Mouse (Mus musculus): ENCODE measurements around the gene Vmn1r176.
"Not testable (repeated sequence)": the region's sequence is repeated elsewhere in the genome, so short reads cannot be mapped to it uniquely, and the experiment has no call there.

Vmn1r176 gene

DNA sequence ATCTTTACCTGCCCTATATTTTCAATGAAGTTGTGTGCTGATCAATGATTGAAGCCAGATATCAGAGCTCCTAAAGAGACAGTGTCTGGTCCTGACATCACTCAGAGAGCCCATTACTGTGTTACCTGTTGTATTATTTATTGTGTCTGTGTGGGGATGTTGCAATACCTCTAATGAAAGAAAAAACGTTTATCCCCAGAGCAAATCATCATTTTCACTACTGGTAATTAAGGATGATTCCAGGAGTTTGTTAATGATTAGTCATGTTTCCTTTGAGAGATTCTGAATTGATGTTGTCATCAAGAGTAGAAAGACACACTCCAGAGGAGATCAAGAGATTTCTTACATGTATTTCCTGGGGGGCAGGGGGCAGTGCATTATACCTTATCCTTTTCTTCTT, at the start of gene Vmn1r176:
TSS of gene Vmn1r176 (minus strand) at position 101 of the 400 bp plus-strand sequence.
- in situ Hi-C loops (cut with MboI) = not testable (repeated sequence)

GRCm38 (mm10) chr7:23876918-23877317, 39.7 kb upstream of the Vmn1r176 start:
- in situ Hi-C loops (cut with MboI) = not testable (repeated sequence)

DNA sequence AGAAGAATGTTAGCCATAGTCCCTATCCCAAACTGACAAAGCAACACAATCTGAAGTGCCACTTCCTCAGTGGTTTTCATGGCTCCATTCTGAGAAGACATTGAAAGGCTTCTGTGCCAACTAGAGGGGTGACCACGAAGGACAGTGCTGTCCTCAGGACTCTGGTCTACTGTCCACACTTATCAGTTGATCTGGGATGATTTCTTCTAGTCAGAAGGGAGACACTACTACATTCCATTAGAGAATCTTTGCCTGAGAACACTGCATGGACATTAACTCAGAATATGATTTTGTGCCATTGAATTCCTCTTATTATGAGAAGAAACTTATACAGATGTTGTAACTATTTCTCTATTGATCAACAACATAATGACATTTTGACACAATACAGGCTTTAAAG, 29.2 kb upstream of the Vmn1r176 start, which contains the start of gene Vmn1r177:
TSS of gene Vmn1r177 (minus strand) at position 101 of the 400 bp plus-strand sequence.
- in situ Hi-C loops (cut with MboI) = not testable (repeated sequence)

DNA sequence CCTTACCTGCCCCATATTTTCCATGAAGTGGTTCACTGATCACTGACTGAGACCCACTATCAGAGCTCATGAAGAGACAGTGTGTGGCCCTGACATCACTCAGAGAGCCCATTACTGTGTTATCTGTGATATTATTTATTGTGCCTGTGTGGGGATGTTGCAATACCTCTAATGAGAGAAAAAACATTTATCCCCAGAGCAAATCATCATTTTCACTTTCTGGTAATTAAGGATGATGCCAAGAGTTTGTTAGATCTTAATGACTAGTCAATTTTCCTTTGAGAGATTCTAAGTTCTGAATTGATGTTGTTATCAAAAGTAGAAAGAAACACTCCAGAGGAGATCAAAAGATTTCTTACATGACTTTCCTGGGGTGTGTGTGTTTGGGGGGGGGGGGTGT, 26.6 kb downstream of the Vmn1r176 start, which contains the start of gene Vmn1r175:
TSS of gene Vmn1r175 (minus strand) at position 101 of the 400 bp plus-strand sequence.
- in situ Hi-C loops (cut with MboI) = not testable (repeated sequence)

DNA sequence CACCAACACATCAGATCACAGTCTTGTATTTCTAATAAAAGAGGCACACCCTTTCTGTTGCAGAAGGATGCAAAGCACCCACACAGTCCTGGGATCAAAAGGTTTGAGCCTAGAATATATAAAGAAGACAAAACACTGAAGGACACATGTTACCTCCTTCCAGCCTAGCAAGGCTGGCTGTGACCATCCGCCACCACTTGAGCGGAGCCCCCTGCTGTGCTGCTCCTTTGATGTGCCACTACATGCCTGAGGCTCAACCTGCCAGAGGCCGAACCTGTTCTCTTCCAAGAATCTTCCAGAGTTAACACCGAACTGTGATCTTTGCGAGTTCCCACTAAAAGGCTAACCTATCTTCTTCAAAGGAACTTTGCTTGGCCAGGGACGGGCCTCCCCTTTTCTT, 52.6 kb downstream of the Vmn1r176 start:
- in situ Hi-C loops (cut with MboI) = no loop called here
